Mouse (Mus musculus): ENCODE results near the gene Hnf1b. TPM values are rescaled to one million over a fixed set of nuclear protein-coding genes. Genes with fewer than 3 reads are reported as not detected.

Hnf1b gene
- polyA plus RNA-seq, 1 experiment from 2014 or later, result 4.8 TPM

DNA sequence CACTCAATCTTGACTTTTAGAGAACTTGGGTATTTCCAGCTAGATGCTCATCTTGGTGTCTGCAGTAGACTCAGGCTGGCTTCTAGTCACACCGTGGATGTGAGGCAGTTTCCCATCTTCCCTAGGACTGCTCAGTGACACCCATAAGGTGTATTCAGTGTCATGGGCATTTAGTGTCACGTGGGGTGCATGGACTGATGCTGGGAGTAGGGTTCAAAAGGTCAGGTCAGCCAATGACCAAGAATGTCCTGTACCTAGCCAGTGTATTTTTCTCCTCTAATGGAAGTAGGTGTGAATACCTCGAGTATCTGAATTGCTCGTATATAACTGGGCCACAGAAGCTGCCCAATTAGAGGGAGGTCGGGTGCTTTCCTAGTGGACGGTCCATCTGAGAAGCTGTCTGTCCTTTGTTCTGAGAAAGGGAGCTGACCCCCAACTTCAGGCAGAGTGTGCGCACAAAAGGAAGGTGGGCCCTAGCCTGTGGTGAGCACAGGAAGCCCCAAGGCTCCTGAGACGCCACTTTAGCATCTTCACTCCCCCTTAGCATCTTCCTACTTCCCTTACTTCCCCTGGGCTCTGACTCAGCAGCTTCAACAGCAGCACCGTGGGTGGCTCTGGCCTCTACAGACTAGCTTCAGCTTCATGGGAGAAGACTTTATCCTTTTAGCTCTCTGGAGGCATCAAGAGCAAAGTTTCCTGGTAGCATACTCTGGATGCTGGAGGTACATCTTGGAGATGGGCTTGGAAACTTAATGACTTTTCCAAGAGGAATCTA, 22.1 kb downstream of the Hnf1b start:
- DNase-seq (ENCODE audit: low spot score) (no peak), ATAC-seq (ENCODE audit: low FRiP score, low TSS enrichment) (no peak)
- Histone ChIP-seq H3K27ac (replicated peaks) (no peak overlapping the region), H3K36me3 (ENCODE audit: control insufficient read depth, insufficient read depth, low read length) (no peaks in the 10 kb centered on the region), H3K4me3 (ENCODE audit: low read depth, low read length) (no peak overlapping the region), H3K4me1 (replicated peaks; ENCODE audit: control insufficient read depth, insufficient read depth) (no peaks in the 10 kb centered on the region), H3K4me2 (replicated peaks; ENCODE audit: low read depth) (no peak overlapping the region), H3K9me3 (ENCODE audit: control insufficient read depth, low read length) (no peaks in the 10 kb centered on the region), H3K9ac (ENCODE audit: low read length) (no peak overlapping the region), H3K27me3 (ENCODE audit: control insufficient read depth, insufficient read depth, low read length) (no peaks in the 10 kb centered on the region)
- WGBS, result 75% methylated on average over 9 of the region's 9 CpGs
- TF ChIP-seq CTCF (IDR thresholded peaks at IDR 0.05; ENCODE audit: low read depth) (no peak), EP300 (optimal IDR thresholded peaks at IDR 0.05) (no peak)

DNA sequence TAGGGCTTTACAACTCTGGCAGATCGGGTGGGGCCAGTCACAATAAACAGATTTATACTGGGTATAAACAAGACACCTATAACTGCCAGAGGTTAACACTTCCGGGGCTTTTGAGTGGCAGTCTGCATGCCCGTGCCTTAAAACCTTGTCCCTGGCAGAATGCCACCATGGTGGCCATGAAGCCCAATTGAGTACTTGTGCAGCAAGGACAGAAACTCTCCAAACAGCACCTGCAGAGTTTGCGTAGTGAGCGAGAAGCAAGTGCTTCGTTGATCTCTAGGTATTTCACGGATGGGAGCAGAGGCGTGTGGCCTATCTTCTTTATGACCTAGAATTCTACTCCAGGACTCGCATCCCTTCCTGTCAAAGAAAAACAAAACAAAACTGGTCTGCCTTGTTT, 23.6 kb downstream of the Hnf1b start:
- Histone ChIP-seq H3K4me2 (replicated peaks; ENCODE audit: low read depth) (no peak overlapping the region), H3K9ac (ENCODE audit: low read length) (no peak overlapping the region), H3K36me3 (ENCODE audit: control insufficient read depth, insufficient read depth, low read length) (no peaks in the 10 kb centered on the region), H3K27me3 (ENCODE audit: control insufficient read depth, insufficient read depth, low read length) (no peaks in the 10 kb centered on the region), H3K4me1 (replicated peaks; ENCODE audit: control insufficient read depth, insufficient read depth) (no peaks in the 10 kb centered on the region; the same call in 1 of the 2 replicates), H3K9me3 (ENCODE audit: control insufficient read depth, low read length) (no peaks in the 10 kb centered on the region), H3K4me3 (ENCODE audit: low read depth, low read length) (no peak overlapping the region), H3K27ac (replicated peaks) (no peak overlapping the region)
- TF ChIP-seq CTCF (IDR thresholded peaks at IDR 0.05; ENCODE audit: low read depth), result no peak
- ATAC-seq (ENCODE audit: low FRiP score, low TSS enrichment) (no peak), DNase-seq (ENCODE audit: low spot score) (no peak)
- WGBS, result 64% methylated on average over 9 of the region's 9 CpGs

DNA sequence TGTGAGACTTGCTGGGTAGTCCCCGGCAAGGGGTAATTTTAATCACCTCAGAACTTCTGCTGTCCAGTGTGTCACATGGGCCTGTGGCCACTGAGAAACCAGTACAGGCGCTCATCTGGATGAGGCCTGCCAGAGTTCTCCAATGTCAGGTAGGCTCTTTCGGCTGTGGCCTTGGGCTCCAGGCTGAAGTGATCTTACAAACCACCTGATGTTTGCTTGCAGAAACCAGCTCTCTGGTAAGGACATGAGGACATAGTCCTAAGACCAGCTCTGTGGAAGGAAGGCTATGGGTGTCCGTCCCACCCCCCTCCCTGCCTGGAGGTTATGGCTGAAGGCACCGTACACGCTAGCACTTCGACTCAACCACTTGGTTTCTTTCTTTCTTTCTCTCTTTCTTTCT, 26.8 kb downstream of the Hnf1b start:
- Histone ChIP-seq H3K27me3 (ENCODE audit: control insufficient read depth, insufficient read depth, low read length) (no peaks in the 10 kb centered on the region), H3K4me1 (replicated peaks; ENCODE audit: control insufficient read depth, insufficient read depth) (no peaks in the 10 kb centered on the region; the same call in 1 of the 2 replicates), H3K9ac (ENCODE audit: low read length) (no peak overlapping the region), H3K27ac (replicated peaks) (no peak overlapping the region), H3K36me3 (ENCODE audit: control insufficient read depth, insufficient read depth, low read length) (no peaks in the 10 kb centered on the region), H3K9me3 (ENCODE audit: control insufficient read depth, low read length) (no peaks in the 10 kb centered on the region), H3K4me2 (replicated peaks; ENCODE audit: low read depth) (no peak overlapping the region), H3K4me3 (ENCODE audit: low read depth, low read length) (no peak overlapping the region)
- no peak for DNase-seq (ENCODE audit: low spot score)
- no peak for ATAC-seq (ENCODE audit: low FRiP score, low TSS enrichment)
- WGBS, result 87% methylated on average over 7 of the region's 7 CpGs
- TF ChIP-seq CTCF (IDR thresholded peaks at IDR 0.05; ENCODE audit: low read depth) (no peak), EP300 (optimal IDR thresholded peaks at IDR 0.05) (no peak)

GRCm38 (mm10) chr11:83877765-83878164, 27.9 kb downstream of the Hnf1b start:
- ATAC-seq (ENCODE audit: low FRiP score, low TSS enrichment), result peak; percentile 77
- Histone ChIP-seq H3K36me3 (ENCODE audit: control insufficient read depth, insufficient read depth, low read length) (no peaks in the 10 kb centered on the region), H3K27me3 (ENCODE audit: control insufficient read depth, insufficient read depth, low read length) (no peaks in the 10 kb centered on the region), H3K9ac (ENCODE audit: low read length) (0 out of 2 replicates have a peak overlapping the region, but pooled peaks have one; percentile 4), H3K27ac (replicated peaks) (peak overlapping the region; percentile 49; the same call in 1 of the 2 replicates), H3K4me2 (replicated peaks; ENCODE audit: low read depth) (no peak overlapping the region), H3K4me3 (ENCODE audit: low read depth, low read length) (no peak overlapping the region), H3K4me1 (replicated peaks; ENCODE audit: control insufficient read depth, insufficient read depth) (no peaks in the 10 kb centered on the region; the same call in 1 of the 2 replicates), H3K9me3 (ENCODE audit: control insufficient read depth, low read length) (no peaks in the 10 kb centered on the region)
- DNase-seq (ENCODE audit: low spot score), result peak; percentile 75
- no peak for TF ChIP-seq CTCF (IDR thresholded peaks at IDR 0.05; ENCODE audit: low read depth)
- no peak for TF ChIP-seq EP300 (optimal IDR thresholded peaks at IDR 0.05)
- 23% methylated on average over 8 of the region's 8 CpGs for WGBS

DNA sequence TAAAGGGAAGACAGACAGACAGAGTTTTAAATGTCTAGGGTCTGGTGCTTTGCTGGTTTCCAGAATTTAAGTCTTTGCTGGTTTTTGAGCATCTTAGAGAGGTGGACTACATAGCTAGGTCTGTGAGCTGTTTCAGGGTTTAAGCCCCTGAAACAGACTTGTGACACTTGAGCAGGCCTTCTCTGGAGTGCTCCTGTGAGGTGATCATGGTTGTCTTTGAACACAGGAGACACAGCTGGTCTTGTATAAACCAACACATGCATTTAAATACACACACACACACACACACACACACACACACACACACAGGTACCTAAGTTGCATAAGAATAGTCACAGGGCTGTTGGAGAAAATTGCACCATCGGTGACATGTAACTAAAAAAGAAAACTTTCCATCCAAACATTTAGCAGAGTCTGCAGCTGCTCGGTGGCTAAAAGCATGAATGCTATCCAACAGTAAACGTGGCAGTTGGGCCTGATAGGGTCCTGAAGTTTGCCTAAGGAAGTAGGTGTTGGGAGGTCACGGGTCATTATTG, 28.6 kb downstream of the Hnf1b start:
- Histone ChIP-seq H3K9me3 (ENCODE audit: control insufficient read depth, low read length) (no peaks in the 10 kb centered on the region), H3K4me3 (ENCODE audit: low read depth, low read length) (no peak overlapping the region), H3K27ac (replicated peaks) (peak overlapping the region; percentile 49; the same call in 1 of the 2 replicates), H3K4me2 (replicated peaks; ENCODE audit: low read depth) (no peak overlapping the region), H3K27me3 (ENCODE audit: control insufficient read depth, insufficient read depth, low read length) (no peaks in the 10 kb centered on the region), H3K36me3 (ENCODE audit: control insufficient read depth, insufficient read depth, low read length) (no peaks in the 10 kb centered on the region), H3K9ac (ENCODE audit: low read length) (no peak overlapping the region), H3K4me1 (replicated peaks; ENCODE audit: control insufficient read depth, insufficient read depth) (no peaks in the 10 kb centered on the region; the same call in 1 of the 2 replicates)
- 42% methylated on average over 4 of the region's 4 CpGs for WGBS
- TF ChIP-seq CTCF (IDR thresholded peaks at IDR 0.05; ENCODE audit: low read depth), result no peak
- no peak for TF ChIP-seq EP300 (optimal IDR thresholded peaks at IDR 0.05)
- DNase-seq (ENCODE audit: low spot score) (no peak), ATAC-seq (ENCODE audit: low FRiP score, low TSS enrichment) (no peak)

DNA sequence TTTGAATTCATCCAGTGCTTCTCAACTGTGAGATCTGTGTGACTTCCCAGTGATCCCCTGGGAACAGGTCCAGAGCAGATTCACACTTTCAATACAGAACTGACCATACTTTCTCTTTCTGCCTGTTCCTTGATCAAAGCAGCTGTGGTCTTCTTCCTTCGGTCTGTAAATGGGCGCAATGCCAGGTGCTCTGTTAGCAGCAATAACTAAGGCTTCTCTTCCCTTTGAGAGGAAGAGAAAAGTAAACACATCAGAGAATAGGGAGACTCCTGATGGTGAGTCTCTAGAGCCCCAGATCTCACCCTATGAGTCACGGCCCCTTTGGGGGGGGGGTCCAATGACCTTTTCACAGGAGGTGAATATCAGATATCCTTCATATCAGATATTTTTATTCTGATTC, 29.3 kb downstream of the Hnf1b start:
- ATAC-seq (ENCODE audit: low FRiP score, low TSS enrichment) (no peak), DNase-seq (ENCODE audit: low spot score) (no peak)
- Histone ChIP-seq H3K36me3 (ENCODE audit: control insufficient read depth, insufficient read depth, low read length) (no peaks in the 10 kb centered on the region), H3K9ac (ENCODE audit: low read length) (no peak overlapping the region), H3K4me3 (ENCODE audit: low read depth, low read length) (no peak overlapping the region), H3K4me1 (replicated peaks; ENCODE audit: control insufficient read depth, insufficient read depth) (no peaks in the 10 kb centered on the region; the same call in 1 of the 2 replicates), H3K27me3 (ENCODE audit: control insufficient read depth, insufficient read depth, low read length) (no peaks in the 10 kb centered on the region), H3K9me3 (ENCODE audit: control insufficient read depth, low read length) (no peaks in the 10 kb centered on the region), H3K4me2 (replicated peaks; ENCODE audit: low read depth) (no peak overlapping the region), H3K27ac (replicated peaks) (no peak overlapping the region)
- 28% methylated on average over 3 of the region's 3 CpGs for WGBS
- TF ChIP-seq EP300 (optimal IDR thresholded peaks at IDR 0.05), result no peak
- no peak for TF ChIP-seq CTCF (IDR thresholded peaks at IDR 0.05; ENCODE audit: low read depth)

All from stomach, postnatal 0 days (tissue).